Mouse (Mus musculus) myocyte (in vitro differentiated cells): ENCODE results near the gene Lasp1. TPM values are rescaled to one million over a fixed set of nuclear protein-coding genes. Genes with fewer than 3 reads are reported as not detected.

Experiments
- H3K27me3 ChIP-seq: one replicate; pipeline ENCODE4 v1.6.1; 2011; ENCODE audit not compliant: control insufficient read depth, insufficient read depth, insufficient read length
- H3K36me3 ChIP-seq: one replicate; pipeline ENCODE4 v1.6.1; 2011; ENCODE audit not compliant: control insufficient read depth, insufficient read depth
- H3K4me2 ChIP-seq: one replicate; pipeline ENCODE4 v1.6.1; 2011; ENCODE audit warnings: low read depth, control low read depth
- H3K4me3 ChIP-seq: one replicate; pipeline ENCODE4 v1.5.1; 2011; ENCODE audit warnings: mild to moderate bottlenecking, control low read depth, moderate library complexity
- H3K79me2 ChIP-seq: one replicate; pipeline ENCODE4 v1.6.1; 2011; ENCODE audit not compliant: control insufficient read depth, insufficient read depth
- H3ac ChIP-seq: one replicate; pipeline ENCODE4 v1.6.1; 2011; ENCODE audit not compliant: control insufficient read depth, insufficient read length
- CEBPB ChIP-seq: IDR thresholded peaks from 2 replicates; pipeline ENCODE4 v1.6.1; 2011; ENCODE audit warnings: mild to moderate bottlenecking, moderate library complexity; ENCODE audit not compliant: poor library complexity, insufficient read depth, severe bottlenecking
- E2F4 ChIP-seq: IDR thresholded peaks from one replicate; pipeline ENCODE4 v1.6.1; 2011; ENCODE audit warnings: mild to moderate bottlenecking, control low read depth, moderate library complexity; ENCODE audit not compliant: insufficient read depth
- MAX ChIP-seq: IDR thresholded peaks from one replicate; pipeline ENCODE4 v1.6.1; 2011; ENCODE audit warnings: low read depth, mild to moderate bottlenecking, control low read depth
- MYOD1 ChIP-seq, 3 experiments: IDR thresholded peaks; one replicate each; pipeline ENCODE4 v1.6.1; 2011; ENCODE audit warnings: control low read depth in 2 of 3, low read depth in 2 of 3, mild to moderate bottlenecking in 2 of 3, moderate library complexity in 1 of 3; ENCODE audit not compliant: insufficient read length in 2 of 3, control insufficient read depth in 1 of 3
- MYOG ChIP-seq, 3 experiments: IDR thresholded peaks; one replicate each; pipeline ENCODE4 v1.6.1; 2011; ENCODE audit warnings: control low read depth in 2 of 3, low read depth in 2 of 3, mild to moderate bottlenecking in 2 of 3; ENCODE audit not compliant: insufficient read length in 2 of 3, control insufficient read depth in 1 of 3, insufficient read depth in 1 of 3
- POLR2A ChIP-seq: IDR thresholded peaks from one replicate; pipeline ENCODE4 v1.6.1; 2011; ENCODE audit warnings: low read depth, mild to moderate bottlenecking, control low read depth, moderate library complexity; ENCODE audit not compliant: insufficient read length
- POLR2AphosphoS2 ChIP-seq: IDR thresholded peaks from one replicate; pipeline ENCODE4 v1.6.1; 2011; ENCODE audit warnings: low read depth, control low read depth; ENCODE audit not compliant: insufficient read length
- REST ChIP-seq: IDR thresholded peaks from one replicate; pipeline ENCODE4 v1.6.1; 2011; ENCODE audit warnings: mild to moderate bottlenecking, control low read depth, moderate library complexity; ENCODE audit not compliant: insufficient read depth, insufficient read length
- SRF ChIP-seq: IDR thresholded peaks from one replicate; pipeline ENCODE4 v1.6.1; 2011; ENCODE audit warnings: low read depth; ENCODE audit not compliant: control insufficient read depth, insufficient read length
- TCF12 ChIP-seq: IDR thresholded peaks from one replicate; pipeline ENCODE4 v1.6.1; 2011; ENCODE audit warnings: mild to moderate bottlenecking, control low read depth; ENCODE audit not compliant: poor library complexity, insufficient read depth, severe bottlenecking
- TCF3 ChIP-seq: IDR thresholded peaks from one replicate; pipeline ENCODE4 v1.6.1; 2011; ENCODE audit warnings: low read depth, control low read depth; ENCODE audit not compliant: insufficient read length
- USF1 ChIP-seq: IDR thresholded peaks from one replicate; pipeline ENCODE4 v1.6.1; 2011; ENCODE audit warnings: low read depth, mild to moderate bottlenecking, control low read depth, moderate library complexity
- polyA plus RNA-seq: library from polyadenylated mRNA; unstranded; fragments of >200 nt; fragmentation: generic; extraction: Trizol; gene quantifications from one replicate; pipeline ENCODE4 v1.2.1, GENCODE M21; 2012; ENCODE audit warnings: missing spikeins

Gene Lasp1
- polyA plus RNA-seq, 1 experiment = 82.6 TPM

DNA sequence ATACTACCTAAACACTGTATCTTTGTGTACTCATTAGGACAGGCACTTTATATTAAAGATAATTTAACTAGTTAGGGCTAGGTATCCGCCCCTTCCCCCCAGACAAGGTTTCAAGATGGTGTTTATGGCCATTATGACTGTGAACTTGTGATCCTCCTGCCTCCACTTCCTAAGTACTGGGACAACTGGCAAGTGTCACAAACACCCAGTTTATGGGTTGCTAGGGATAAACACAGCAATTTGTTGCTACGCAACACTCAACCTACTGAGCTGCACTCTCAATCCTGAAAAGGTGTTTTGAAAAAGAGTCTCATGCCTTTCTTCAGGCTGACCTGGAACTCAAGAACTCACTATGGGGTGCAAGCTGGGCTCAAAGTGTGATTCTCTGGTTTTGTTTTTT is 78.5 kb downstream of the Lasp1 start:
- TF ChIP-seq MAX (no peak), POLR2A (no peak), REST (no peak), MYOD1 (IDR thresholded peaks at IDR 0.05; ENCODE audit: control insufficient read depth in 1 of 3, insufficient read length in 2 of 3, low read depth in 2 of 3) (no peak), TCF12 (no peak), USF1 (no peak)
- no peaks in the 10 kb centered on the region for H3K27me3 ChIP-seq
- no peaks in the 10 kb centered on the region for H3K36me3 ChIP-seq
- H3K4me2 ChIP-seq = no peak overlapping the region
- no peaks in the 10 kb centered on the region for H3K79me2 ChIP-seq
- no peak overlapping the region for H3K4me3 ChIP-seq
- no peak overlapping the region for H3ac ChIP-seq

DNA sequence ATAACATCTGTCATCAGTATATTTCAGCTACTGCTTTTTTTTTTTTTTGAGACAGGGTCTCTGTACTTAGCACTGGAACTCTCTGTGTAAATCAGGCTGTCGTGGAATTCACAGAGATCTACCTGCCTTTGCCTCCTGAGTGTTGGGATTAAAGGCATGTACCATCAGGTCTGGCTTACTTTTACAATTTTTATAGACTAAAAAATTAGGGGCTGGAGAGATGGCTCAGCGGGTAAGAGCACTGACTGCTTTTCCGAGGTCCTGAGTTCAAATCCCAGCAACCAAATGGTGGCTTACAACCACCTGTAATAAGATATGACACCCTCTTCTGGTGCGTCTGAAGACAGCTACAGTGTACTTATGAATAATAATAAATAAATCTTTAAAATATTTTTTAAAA is 81.6 kb downstream of the Lasp1 start:
- no peak overlapping the region for H3K4me2 ChIP-seq
- H3K27me3 ChIP-seq = no peaks in the 10 kb centered on the region
- no peak overlapping the region for H3ac ChIP-seq
- no peaks in the 10 kb centered on the region for H3K79me2 ChIP-seq
- no peak for TF ChIP-seq TCF3
- TF ChIP-seq E2F4 = no peak
- no peak for TF ChIP-seq MAX
- TF ChIP-seq POLR2A = no peak
- H3K4me3 ChIP-seq = no peak overlapping the region
- H3K36me3 ChIP-seq = no peaks in the 10 kb centered on the region

DNA sequence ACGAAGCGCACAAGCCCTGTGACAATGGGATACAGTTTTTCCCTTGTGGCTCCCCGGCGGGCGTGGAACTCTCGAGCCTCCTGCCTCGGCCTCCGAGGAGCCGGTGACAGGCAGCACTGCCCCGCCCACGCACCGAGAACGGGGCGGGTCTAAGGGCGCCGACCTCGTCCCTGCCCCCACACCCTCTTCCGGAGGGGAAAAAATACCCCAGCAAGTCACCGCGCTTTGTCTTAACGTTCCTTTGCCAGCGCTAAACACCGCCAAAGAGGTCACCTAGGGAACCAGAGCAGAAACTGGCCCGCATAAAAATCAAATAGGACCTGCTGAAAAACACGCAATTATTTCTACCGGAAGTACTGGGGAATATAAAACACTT is 84.7 kb downstream of the Lasp1 start:
- no peak for TF ChIP-seq SRF
- no peak for TF ChIP-seq POLR2AphosphoS2
- TF ChIP-seq TCF3 = no peak
- TF ChIP-seq POLR2A = no peak
- TF ChIP-seq REST = no peak
- no peak for TF ChIP-seq TCF12
- no peak for TF ChIP-seq USF1
- no peak for TF ChIP-seq MAX
- no peak for TF ChIP-seq MYOD1 (IDR thresholded peaks at IDR 0.05; ENCODE audit: control insufficient read depth in 1 of 3, insufficient read length in 2 of 3, low read depth in 2 of 3)
- no peak for TF ChIP-seq CEBPB
- H3ac ChIP-seq = no peak overlapping the region
- H3K4me2 ChIP-seq = peak overlapping the region; percentile 76
- no peaks in the 10 kb centered on the region for H3K27me3 ChIP-seq
- no peaks in the 10 kb centered on the region for H3K36me3 ChIP-seq
- H3K4me3 ChIP-seq = peak overlapping the region; percentile 43
- no peaks in the 10 kb centered on the region for H3K79me2 ChIP-seq

DNA sequence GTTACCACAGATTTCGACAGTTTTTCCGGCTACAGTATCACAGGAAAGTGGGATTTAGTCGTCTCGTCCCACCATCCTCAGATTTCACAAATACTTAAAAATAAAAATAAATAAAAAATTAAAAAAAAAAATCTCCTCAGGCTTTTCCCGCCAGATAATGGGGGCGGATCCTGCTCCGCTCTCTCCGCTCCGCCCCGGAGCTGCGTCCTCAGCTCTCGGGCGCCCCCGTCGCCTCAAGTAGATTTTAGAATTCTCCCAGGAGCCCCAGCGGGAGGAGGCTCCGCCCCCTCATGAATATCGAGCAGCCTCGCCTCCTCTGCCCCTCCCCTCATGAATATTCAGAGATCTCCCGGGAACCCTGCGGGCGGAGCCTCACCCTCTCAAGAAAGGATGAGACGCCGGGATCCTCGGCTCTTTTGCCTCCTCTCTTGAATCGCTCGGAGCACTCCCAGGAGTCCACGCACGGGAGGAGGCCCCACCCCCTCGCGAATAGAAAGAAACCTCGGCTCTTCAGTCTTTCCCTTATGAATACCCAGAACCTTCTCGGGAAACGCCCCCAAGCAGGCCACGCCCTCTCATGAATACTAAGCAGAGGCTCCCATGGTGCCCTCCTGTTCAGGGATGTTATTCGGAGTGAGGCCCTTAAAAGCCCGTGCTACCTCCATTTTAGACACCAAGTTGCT is 85.3 kb downstream of the Lasp1 start, which contains the start of gene Fbxo47:
Gene Fbxo47 (minus strand): TSS at position 237 of the 683 bp plus-strand sequence.
- Histone ChIP-seq H3K4me3 (peak within 1 kb of the TSS; percentile 43), H3K4me2 (peak within 1 kb of the TSS; percentile 76), H3K27me3 (no peaks in the 10 kb centered on the region), H3K79me2 (no peaks in the 10 kb centered on the region), H3K36me3 (no peaks in the 10 kb centered on the region), H3ac (no peak within 1 kb of the TSS)
- no peak for TF ChIP-seq MYOG (IDR thresholded peaks at IDR 0.05; ENCODE audit: control insufficient read depth in 1 of 3, insufficient read depth in 1 of 3, insufficient read length in 2 of 3, low read depth in 2 of 3)
- TF ChIP-seq TCF3 = no peak
- no peak for TF ChIP-seq MYOD1 (IDR thresholded peaks at IDR 0.05; ENCODE audit: control insufficient read depth in 1 of 3, insufficient read length in 2 of 3, low read depth in 2 of 3)
- TF ChIP-seq E2F4 = peak; percentile 65
- TF ChIP-seq POLR2A = peak; percentile 35

DNA sequence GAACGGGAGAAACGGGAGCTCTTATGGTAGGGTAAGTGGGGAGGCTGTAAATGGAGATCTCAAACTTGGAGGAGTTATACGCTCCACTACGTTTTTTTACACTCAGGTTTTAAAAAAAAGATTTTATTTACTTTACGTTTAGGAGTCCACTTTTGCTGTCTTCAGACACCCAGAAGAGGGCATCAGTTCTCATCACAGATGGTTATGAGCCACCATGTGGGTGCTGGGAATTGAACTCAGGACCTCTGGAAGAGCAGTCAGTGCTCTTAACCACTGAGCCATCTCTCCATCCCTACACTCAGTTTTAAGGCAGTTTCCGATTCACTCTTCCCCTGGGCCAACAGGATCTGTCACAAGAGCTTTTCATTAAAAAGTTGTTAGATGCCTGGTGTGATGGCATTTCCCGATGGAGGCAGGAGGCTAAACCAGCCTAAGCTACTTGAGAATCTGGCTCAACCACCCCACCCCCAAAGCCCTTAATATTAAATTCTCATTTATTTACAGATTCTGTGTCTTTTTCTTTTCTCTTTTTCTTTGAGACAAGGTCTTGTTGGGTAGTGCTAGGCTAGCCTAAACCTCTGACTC is 85.9 kb downstream of the Lasp1 start:
- H3ac ChIP-seq = no peak overlapping the region
- no peak for TF ChIP-seq TCF3
- no peak for TF ChIP-seq MYOG (IDR thresholded peaks at IDR 0.05; ENCODE audit: control insufficient read depth in 1 of 3, insufficient read depth in 1 of 3, insufficient read length in 2 of 3, low read depth in 2 of 3)
- no peak for TF ChIP-seq POLR2A
- TF ChIP-seq E2F4 = no peak
- TF ChIP-seq MAX = no peak
- no peak for TF ChIP-seq USF1
- no peak for TF ChIP-seq POLR2AphosphoS2
- TF ChIP-seq TCF12 = no peak
- TF ChIP-seq CEBPB = no peak
- TF ChIP-seq REST = no peak
- no peaks in the 10 kb centered on the region for H3K36me3 ChIP-seq
- peak overlapping the region; percentile 73 for H3K4me2 ChIP-seq
- H3K79me2 ChIP-seq = no peaks in the 10 kb centered on the region
- no peaks in the 10 kb centered on the region for H3K27me3 ChIP-seq
- peak overlapping the region; percentile 43 for H3K4me3 ChIP-seq
